Mouse (Mus musculus) cerebellum, postnatal 10 days (tissue): ENCODE measurements around the gene Asic3.
"Not testable (repeated sequence)": the region's sequence is repeated elsewhere in the genome, so short reads cannot be mapped to it uniquely, and the experiment has no call there.

Experiments used
- DNase-seq, 2 experiments: peaks; one replicate each; pipeline ENCODE4 v3.0.0; 2021; ENCODE audit warnings: mixed read lengths in 2 of 2

The Asic3 gene

GRCm38 (mm10) chr5:24388246-24388915 lies 24.8 kb upstream of the Asic3 start:
- DNase-seq, result no peak

GRCm38 (mm10) chr5:24389011-24389657 lies 24.1 kb upstream of the Asic3 start:
- DNase-seq, result no peak

GRCm38 (mm10) chr5:24389658-24390020 lies 23.6 kb upstream of the Asic3 start:
- DNase-seq, result no peak

GRCm38 (mm10) chr5:24391864-24392263 lies 21.3 kb upstream of the Asic3 start, which contains the start of gene Atg9b:
Gene Atg9b, minus strand, starts transcription at chr5:24392143.
- DNase-seq, result no peak

GRCm38 (mm10) chr5:24392724-24393123 lies 20.5 kb upstream of the Asic3 start:
- DNase-seq, result no peak

GRCm38 (mm10) chr5:24393392-24393997 lies 19.7 kb upstream of the Asic3 start, which contains the start of gene Abcb8:
Gene Abcb8, plus strand, starts transcription at chr5:24393663.
- peak; percentile 93 to 95 for DNase-seq

- peak; percentile 95 to 96 for DNase-seq
Observed at GRCm38 (mm10) chr5:24394165-24394894, 18.9 kb upstream of the Asic3 start.

- not testable (repeated sequence) for DNase-seq
Observed at GRCm38 (mm10) chr5:24396254-24396653, 16.9 kb upstream of the Asic3 start.

- DNase-seq, result no peak
Observed at GRCm38 (mm10) chr5:24399686-24400085, 13.5 kb upstream of the Asic3 start.

GRCm38 (mm10) chr5:24400362-24400761 lies 12.8 kb upstream of the Asic3 start:
- peak; percentile 62 to 71 for DNase-seq

- DNase-seq, result no peak
Observed at GRCm38 (mm10) chr5:24400911-24401605, 12.1 kb upstream of the Asic3 start.

GRCm38 (mm10) chr5:24401969-24402368 lies 11.2 kb upstream of the Asic3 start:
- peak; percentile 87 to 92 for DNase-seq

GRCm38 (mm10) chr5:24404594-24405360 lies 8.4 kb upstream of the Asic3 start:
- no peak for DNase-seq

GRCm38 (mm10) chr5:24405389-24405876 lies 7.8 kb upstream of the Asic3 start:
- DNase-seq, result no peak

- DNase-seq, result peak in 1 of 2 experiments; percentile 33
Observed at GRCm38 (mm10) chr5:24408651-24409050, 4.5 kb upstream of the Asic3 start.

- no peak for DNase-seq
Observed at GRCm38 (mm10) chr5:24409466-24409865, 3.7 kb upstream of the Asic3 start.

GRCm38 (mm10) chr5:24412063-24412462 lies 1.1 kb upstream of the Asic3 start:
- no peak for DNase-seq

- peak in 1 of 2 experiments; percentile 43 for DNase-seq
Observed at GRCm38 (mm10) chr5:24413938-24414337, 746 bp downstream of the Asic3 start.

GRCm38 (mm10) chr5:24416222-24416736 lies 3.1 kb downstream of the Asic3 start:
- DNase-seq, result peak; percentile 84 to 91

- no peak for DNase-seq
Observed at GRCm38 (mm10) chr5:24417587-24417986, 4.4 kb downstream of the Asic3 start.

GRCm38 (mm10) chr5:24420381-24420780 lies 7.2 kb downstream of the Asic3 start:
- DNase-seq, result no peak
